Mouse (Mus musculus) hindbrain, postnatal 0 days (tissue): Measurements from ENCODE around the gene Klhl15. TPM values are rescaled to one million over a fixed set of nuclear protein-coding genes. Genes with fewer than 3 reads are reported as not detected.
"Not testable (repeated sequence)": the region's sequence is repeated elsewhere in the genome, so short reads cannot be mapped to it uniquely, and the experiment has no call there.

Experiments
- ATAC-seq: fragments of 200-750 bp; cut with Nextera tagmentation; 2 replicates; pipeline ENCODE4 v1.8.0; 2017; ENCODE audit warnings: mild to moderate bottlenecking, moderate TSS enrichment, moderate library complexity
- DNase-seq: peaks from one replicate; pipeline ENCODE4 v3.0.0-alpha.2; 2015; ENCODE audit warnings: low spot score
- H3K27ac ChIP-seq: fragments of 300-500 bp; sonication (generic); 2 replicates; pipeline ENCODE4 v1.5.1; 2014; ENCODE audit warnings: mild to moderate bottlenecking
- H3K27me3 ChIP-seq: fragments of 300-500 bp; sonication (generic); 2 replicates; pipeline ENCODE4 v1.6.1; 2014; ENCODE audit warnings: low read length, mixed read lengths; ENCODE audit not compliant: insufficient read depth
- H3K36me3 ChIP-seq: fragments of 300-500 bp; sonication (generic); 2 replicates; pipeline ENCODE4 v1.6.1; 2014; ENCODE audit warnings: low read length, mixed read lengths; ENCODE audit not compliant: insufficient read depth
- H3K4me1 ChIP-seq: fragments of 300-500 bp; sonication (generic); 2 replicates; pipeline ENCODE4 v1.6.1; 2014; ENCODE audit warnings: antibody characterized with exemption, low read length, mixed read lengths; ENCODE audit not compliant: insufficient read depth
- H3K4me2 ChIP-seq: fragments of 300-500 bp; sonication (generic); 2 replicates; pipeline ENCODE4 v1.6.1; 2014; ENCODE audit warnings: low read depth, mild to moderate bottlenecking, low read length, moderate library complexity, mixed read lengths
- H3K4me3 ChIP-seq: fragments of 300-500 bp; sonication (generic); 2 replicates; pipeline ENCODE4 v1.5.1; 2014; ENCODE audit warnings: low read length
- H3K9ac ChIP-seq: fragments of 300-500 bp; sonication (generic); replicated peaks from 2 replicates; pipeline ENCODE4 v1.6.1; 2014; ENCODE audit warnings: mild to moderate bottlenecking, low read length, moderate library complexity, mixed read lengths
- H3K9me3 ChIP-seq: fragments of 300-500 bp; sonication (generic); 2 replicates; pipeline ENCODE4 v1.6.1; 2016; ENCODE audit warnings: low read length, mixed read lengths
- CTCF ChIP-seq: IDR thresholded peaks from 2 replicates; pipeline ENCODE4 v1.5.1; 2016; ENCODE audit warnings: antibody characterized with exemption, control low read depth, low read depth
- WGBS: fragments of 180-500 bp; shearing (Covaris S2); extraction: QIAGEN DNeasy Blood & Tissue Kit; methylation state at CpG from one replicate; pipeline ENCODE4 v1.1.7; 2014; 5-methylcytosine and 5-hydroxymethylcytosine counted together
- polyA plus RNA-seq: library from polyadenylated mRNA; unstranded; fragments of >200 nt; fragmentation: Nextera tagmentation; extraction: Ambion mirVana; gene quantifications from 2 replicates; pipeline ENCODE4 v1.2.1, GENCODE M21; 2015
- total RNA-seq: library from RNA; depleted of rRNA; stranded (reverse); fragments of >200 nt; gene quantifications from 2 replicates; pipeline ENCODE4 v1.2.3, GENCODE M21; 2014; rRNA removed

Klhl15 gene
- total RNA-seq (21.7 and 26.5 TPM in 2 replicates), polyA plus RNA-seq (8.6 and 8.7 TPM in 2 replicates)

GRCm38 (mm10) chrX:94234532-94235189, at the start of gene Klhl15:
Klhl15 (plus strand) TSS chrX:94234599.
- Histone ChIP-seq H3K9ac (peak within 1 kb of the TSS; percentile 73), H3K4me1 (no peaks in the 10 kb centered on the region), H3K27ac (peak within 1 kb of the TSS; percentile 83), H3K9me3 (no peaks in the 10 kb centered on the region), H3K4me2 (peak within 1 kb of the TSS; percentile 55), H3K27me3 (peaks cover 10% of the 10 kb centered on the region; the same call in 1 of the 2 replicates), H3K36me3 (no peaks in the 10 kb centered on the region), H3K4me3 (peak within 1 kb of the TSS; percentile 62)
- 17% methylated on average over 63 of the region's 70 CpGs for WGBS
- ATAC-seq (peak; percentile 94), DNase-seq (peak; percentile 87)
- TF ChIP-seq CTCF, result peak; percentile 16; the same call in 1 of the 2 replicates

GRCm38 (mm10) chrX:94185156-94185555, 49.2 kb upstream of the Klhl15 start:
- H3K4me3 ChIP-seq, result no peak overlapping the region
- no peaks in the 10 kb centered on the region for H3K9me3 ChIP-seq
- no peak overlapping the region for H3K9ac ChIP-seq
- H3K4me2 ChIP-seq, result no peak overlapping the region
- 29% methylated on average over 1 of the region's 1 CpGs for WGBS
- no peaks in the 10 kb centered on the region for H3K36me3 ChIP-seq
- DNase-seq, result peak; percentile 24
- H3K4me1 ChIP-seq, result no peaks in the 10 kb centered on the region
- no peaks in the 10 kb centered on the region for H3K27me3 ChIP-seq
- no peak overlapping the region for H3K27ac ChIP-seq
- peak; percentile 51; the same call in 1 of the 2 replicates for TF ChIP-seq CTCF
- no peak for ATAC-seq

- not testable (repeated sequence) for H3K9ac ChIP-seq, H3K4me2 ChIP-seq, H3K4me3 ChIP-seq, H3K4me1 ChIP-seq, H3K9me3 ChIP-seq, H3K27me3 ChIP-seq, ATAC-seq, H3K27ac ChIP-seq
- peak; percentile 43 for TF ChIP-seq CTCF
- peak; percentile 42 for DNase-seq
- 0 out of 2 replicates have a peak, but pooled peaks cover 11% of the 10 kb centered on the region for H3K36me3 ChIP-seq
- 63% methylated on average over 4 of the region's 4 CpGs for WGBS
Measured at GRCm38 (mm10) chrX:94193901-94194300, 40.5 kb upstream of the Klhl15 start.

- WGBS, result 87% methylated on average over 5 of the region's 5 CpGs
- H3K4me3 ChIP-seq, result no peak overlapping the region
- H3K27me3 ChIP-seq, result no peaks in the 10 kb centered on the region
- 0 out of 2 replicates have a peak, but pooled peaks cover 15% of the 10 kb centered on the region for H3K36me3 ChIP-seq
- no peak overlapping the region for H3K4me2 ChIP-seq
- no peak for DNase-seq
- ATAC-seq, result no peak
- H3K9ac ChIP-seq, result no peak overlapping the region
- no peaks in the 10 kb centered on the region for H3K4me1 ChIP-seq
- no peak overlapping the region for H3K27ac ChIP-seq
- H3K9me3 ChIP-seq, result no peaks in the 10 kb centered on the region
- TF ChIP-seq CTCF, result peak; percentile 42
Measured at GRCm38 (mm10) chrX:94197789-94198188, 36.6 kb upstream of the Klhl15 start.

- H3K4me3 ChIP-seq, result peak overlapping the region; percentile 77
- peak overlapping the region; percentile 70 for H3K4me2 ChIP-seq
- peak; percentile 70 for ATAC-seq
- H3K9ac ChIP-seq, result peak overlapping the region; percentile 91
- DNase-seq, result no peak
- WGBS, result under 1% methylated on average over 12 of the region's 12 CpGs
- TF ChIP-seq CTCF, result no peak
- H3K27ac ChIP-seq, result peak overlapping the region; percentile 83
- peaks cover 18% of the 10 kb centered on the region; the same call in 1 of the 2 replicates for H3K36me3 ChIP-seq
- H3K9me3 ChIP-seq, result no peaks in the 10 kb centered on the region
- no peaks in the 10 kb centered on the region for H3K27me3 ChIP-seq
- no peaks in the 10 kb centered on the region for H3K4me1 ChIP-seq
Measured at GRCm38 (mm10) chrX:94212264-94212596, 22.2 kb upstream of the Klhl15 start.

- H3K4me3 ChIP-seq, result peak within 1 kb of the TSS; percentile 77
- H3K4me1 ChIP-seq, result no peaks in the 10 kb centered on the region
- no peaks in the 10 kb centered on the region for H3K27me3 ChIP-seq
- peak within 1 kb of the TSS; percentile 83 for H3K27ac ChIP-seq
- H3K36me3 ChIP-seq, result peaks cover 13% of the 10 kb centered on the region; the same call in 1 of the 2 replicates
- ATAC-seq (peak; percentile 96), DNase-seq (peak; percentile 94)
- 0% methylated on average over 52 of the region's 52 CpGs for WGBS
- peak within 1 kb of the TSS; percentile 70 for H3K4me2 ChIP-seq
- TF ChIP-seq CTCF, result peak; percentile 76
- no peaks in the 10 kb centered on the region for H3K9me3 ChIP-seq
- peak within 1 kb of the TSS; percentile 91 for H3K9ac ChIP-seq
Measured at GRCm38 (mm10) chrX:94212597-94213321, 21.6 kb upstream of the Klhl15 start, which contains the start of gene Eif2s3x. Eif2s3x (minus strand) TSS chrX:94212862.
